Mouse (Mus musculus) adrenal gland, adult 2 months (tissue): ENCODE results near the gene Kdm4b. TPM values are rescaled to one million over a fixed set of nuclear protein-coding genes. Genes with fewer than 3 reads are reported as not detected.
A peak's percentile ranks its signal among the peaks of the same experiment; 100 is the strongest.

Experiments
- DNase-seq: peaks from one replicate; pipeline ENCODE4 v3.0.0; 2021
- microRNA-seq, 2 experiments: library from miRNA; unstranded; fragments of <30 nt; microRNA quantifications; one replicate each; pipeline ENCODE4 v1.2.0; 2021
- polyA plus RNA-seq: library from polyadenylated mRNA; depleted of rRNA; stranded (reverse); fragments of >200 nt; gene quantifications from 2 replicates; pipeline ENCODE4 v1.2.3, GENCODE M21; 2012; rRNA removed
- total RNA-seq, 2 experiments: library from RNA; stranded (reverse); gene quantifications; 2 replicates each; pipeline ENCODE4 v1.2.3; 2021

The Kdm4b gene
- total and polyA plus RNA-seq, 3 experiments = 37.6 to 56.4 (median 37.8) TPM

- DNase-seq = no peak
These were observed 114.0 kb downstream of the Kdm4b start for GRCm38 (mm10) chr17:56439731-56440460.

- no peak for DNase-seq
These were observed 116.5 kb downstream of the Kdm4b start for GRCm38 (mm10) chr17:56442316-56442715.

GRCm38 (mm10) chr17:56443341-56443795 lies 117.5 kb downstream of the Kdm4b start:
- peak; percentile 52 for DNase-seq

- DNase-seq = no peak
These were observed 118.9 kb downstream of the Kdm4b start for GRCm38 (mm10) chr17:56444771-56445170.

- DNase-seq = no peak
These were observed 119.5 kb downstream of the Kdm4b start for GRCm38 (mm10) chr17:56445397-56445796.

GRCm38 (mm10) chr17:56447716-56448115 lies 121.9 kb downstream of the Kdm4b start:
- DNase-seq = peak; percentile 85

Small RNA genes lying within 50 kb of the gene (microRNA-seq; reads per million reads assigned to microRNA genes)
- 0 reads per million in 2 experiments for gene Mir6977

Other genes with a start within 250 kb of the Kdm4b start
- 10 to 100 TPM; 52.7 to 63.7 TPM for gene Hdgfl2, start 246.4 kb upstream of the Kdm4b start, total RNA-seq
- gene Hdgfl2, start 246.4 kb upstream of the Kdm4b start, polyA plus RNA-seq = 93.5 and 97.9 TPM in 2 replicates
- gene Plin4, start 216.3 kb upstream of the Kdm4b start, total RNA-seq = 100 to 1,000 TPM in 1 of 2 experiments, 10 to 100 TPM in 1; 92.6 to 121 TPM
- 100 and 184 TPM in 2 replicates for gene Plin4, start 216.3 kb upstream of the Kdm4b start, polyA plus RNA-seq
- gene Plin5, start 208.5 kb upstream of the Kdm4b start, total RNA-seq = 10 to 100 TPM; 59.5 to 71.9 TPM
- gene Plin5, start 208.5 kb upstream of the Kdm4b start, polyA plus RNA-seq = 42.9 and 91.7 TPM in 2 replicates
- 10 to 100 TPM; 23.9 to 45.5 TPM for gene Lrg1, start 204.1 kb upstream of the Kdm4b start, total RNA-seq
- 134 and 212 TPM in 2 replicates for gene Lrg1, start 204.1 kb upstream of the Kdm4b start, polyA plus RNA-seq
- 10 to 100 TPM in 1 of 2 experiments, 1 to 10 TPM in 1; 6.3 to 10.2 TPM for gene Sema6b, start 185.7 kb upstream of the Kdm4b start, total RNA-seq
- 32.9 and 36.5 TPM in 2 replicates for gene Sema6b, start 185.7 kb upstream of the Kdm4b start, polyA plus RNA-seq
- gene Tnfaip8l1, start 163.6 kb upstream of the Kdm4b start, total RNA-seq = 1 to 10 TPM; 2.0 to 2.4 TPM
- gene Tnfaip8l1, start 163.6 kb upstream of the Kdm4b start, polyA plus RNA-seq = 4.2 and 6.7 TPM in 2 replicates
- gene Mydgf, start 142.1 kb upstream of the Kdm4b start, total RNA-seq = 10 to 100 TPM; 51.8 to 55.3 TPM
- 70.5 and 71.0 TPM in 2 replicates for gene Mydgf, start 142.1 kb upstream of the Kdm4b start, polyA plus RNA-seq
- gene Dpp9, start 107.2 kb upstream of the Kdm4b start, total RNA-seq = 10 to 100 TPM; 37.5 to 39.7 TPM
- 53.2 and 65.3 TPM in 2 replicates for gene Dpp9, start 107.2 kb upstream of the Kdm4b start, polyA plus RNA-seq
- gene Fem1a, start 69.3 kb upstream of the Kdm4b start, total RNA-seq = 10 to 100 TPM; 27.0 to 32.4 TPM
- gene Fem1a, start 69.3 kb upstream of the Kdm4b start, polyA plus RNA-seq = 44.6 and 46.9 TPM in 2 replicates
- 10 to 100 TPM; 22.7 to 29.4 TPM for gene Ticam1, start 49.3 kb upstream of the Kdm4b start, total RNA-seq
- gene Ticam1, start 49.3 kb upstream of the Kdm4b start, polyA plus RNA-seq = 39.7 and 50.2 TPM in 2 replicates
- gene Plin3, start 33.2 kb upstream of the Kdm4b start, total RNA-seq = 100 to 1,000 TPM in 1 of 2 experiments, 10 to 100 TPM in 1; 65.9 to 101 TPM
- gene Plin3, start 33.2 kb upstream of the Kdm4b start, polyA plus RNA-seq = 43.9 and 51.8 TPM in 2 replicates
- gene Arrdc5, start 25.8 kb upstream of the Kdm4b start, total RNA-seq = not detected
- gene Arrdc5, start 25.8 kb upstream of the Kdm4b start, polyA plus RNA-seq = not detected in 2 replicates
- gene Uhrf1, start 22.7 kb upstream of the Kdm4b start, total RNA-seq = 1 to 10 TPM; 3.1 to 3.5 TPM
- 2.7 and 3.0 TPM in 2 replicates for gene Uhrf1, start 22.7 kb upstream of the Kdm4b start, polyA plus RNA-seq
- gene Ptprs, start 150.4 kb downstream of the Kdm4b start, total RNA-seq = 100 to 1,000 TPM; 149 to 249 TPM
- 573 and 605 TPM in 2 replicates for gene Ptprs, start 150.4 kb downstream of the Kdm4b start, polyA plus RNA-seq
- not detected for gene Znrf4, start 186.4 kb downstream of the Kdm4b start, total RNA-seq
- not detected in 2 replicates for gene Znrf4, start 186.4 kb downstream of the Kdm4b start, polyA plus RNA-seq
- gene Gm20219, start 228.3 kb downstream of the Kdm4b start, total RNA-seq = under 1 TPM; 0.31 to 0.98 TPM
- gene Gm20219, start 228.3 kb downstream of the Kdm4b start, polyA plus RNA-seq = 2.6 and 3.0 TPM in 2 replicates